Mouse (Mus musculus): ENCODE measurements at regions not wholly inside any gene's neighbourhood (a gene's known extent, or its start where the extent isn't known, plus 50 kb on each side); places are given as distances from the start of the nearest gene placed in this dataset.
A peak's percentile ranks its signal among the peaks of the same experiment; 100 is the strongest.

GRCm38 (mm10) chr1:145620561-145620960, 845.3 kb upstream of the Rgs18 start:
- H3K36me3 ChIP-seq (replicated peaks) = no peaks in the 10 kb centered on the region
- TF ChIP-seq GATA2 (IDR thresholded peaks at IDR 0.05; ENCODE audit: borderline replicate concordance, low read depth, low read length) = no peak
- DNase-seq (ENCODE audit: low spot score) = no peak
- no peak for ATAC-seq (ENCODE audit: extremely low read depth, insufficient number of reproducible peaks, low FRiP score, poor library complexity, severe bottlenecking)
- 0 out of 2 replicates have a peak, but pooled peaks cover 3% of the 10 kb centered on the region for H3K9me3 ChIP-seq (replicated peaks)
- no peaks in the 10 kb centered on the region for H3K27me3 ChIP-seq (ENCODE audit: insufficient read depth, low read length)
- H3K4me3 ChIP-seq (ENCODE audit: low read depth, low read length) = no peak overlapping the region
- H3K4me1 ChIP-seq (ENCODE audit: insufficient read depth, low read depth, low read length) = no peaks in the 10 kb centered on the region

DNA sequence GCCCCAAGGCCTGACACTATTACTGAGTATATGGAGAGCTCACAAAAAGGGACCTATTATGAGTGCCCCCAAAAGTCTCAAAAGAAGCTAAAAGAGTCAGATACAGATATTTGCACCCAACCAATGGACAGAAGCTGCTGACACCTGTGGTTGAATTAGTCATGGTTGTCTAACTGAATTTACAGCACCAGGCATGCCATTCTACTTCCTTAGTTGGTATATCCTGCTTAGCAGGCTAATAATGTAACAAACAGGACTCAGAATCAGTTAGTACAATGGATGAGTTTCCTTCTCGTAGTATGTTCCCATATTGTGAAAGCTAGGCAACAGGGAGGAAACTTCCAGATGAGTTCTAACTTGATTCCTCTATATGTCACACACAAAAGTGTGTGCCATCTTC, 839.1 kb upstream of the Rgs18 start:
- peaks cover 9% of the 10 kb centered on the region; the same call in 1 of the 2 replicates for H3K9me3 ChIP-seq (replicated peaks)
- H3K36me3 ChIP-seq (replicated peaks) = no peaks in the 10 kb centered on the region
- DNase-seq (ENCODE audit: low spot score) (no peak), ATAC-seq (ENCODE audit: extremely low read depth, insufficient number of reproducible peaks, low FRiP score, poor library complexity, severe bottlenecking) (no peak)
- TF ChIP-seq GATA1 (IDR thresholded peaks at IDR 0.05; ENCODE audit: borderline replicate concordance, low read length) (no peak), CTCF (IDR thresholded peaks at IDR 0.05; ENCODE audit: low read depth, low read length) (no peak), GATA2 (IDR thresholded peaks at IDR 0.05; ENCODE audit: borderline replicate concordance, low read depth, low read length) (no peak), TAL1 (conservative IDR thresholded peaks at IDR 0.05; ENCODE audit: low read depth, low read length) (no peak), POLR2AphosphoS5 (IDR thresholded peaks at IDR 0.05; ENCODE audit: insufficient replicate concordance, low read depth, low read length) (no peak)
- H3K27me3 ChIP-seq (ENCODE audit: insufficient read depth, low read length) = no peaks in the 10 kb centered on the region
- H3K4me1 ChIP-seq (ENCODE audit: insufficient read depth, low read depth, low read length) = no peaks in the 10 kb centered on the region
- H3K4me3 ChIP-seq (ENCODE audit: low read depth, low read length) = no peak overlapping the region

- Histone ChIP-seq H3K4me1 (ENCODE audit: insufficient read depth, low read depth, low read length) (no peaks in the 10 kb centered on the region), H3K4me3 (ENCODE audit: low read depth, low read length) (no peak overlapping the region), H3K9me3 (replicated peaks) (no peaks in the 10 kb centered on the region), H3K36me3 (replicated peaks) (no peaks in the 10 kb centered on the region), H3K27me3 (ENCODE audit: insufficient read depth, low read length) (no peaks in the 10 kb centered on the region)
- no peak for ATAC-seq (ENCODE audit: extremely low read depth, insufficient number of reproducible peaks, low FRiP score, poor library complexity, severe bottlenecking)
- DNase-seq (ENCODE audit: low spot score) = no peak
- TF ChIP-seq POLR2AphosphoS5 (IDR thresholded peaks at IDR 0.05; ENCODE audit: insufficient replicate concordance, low read depth, low read length) (no peak), CTCF (IDR thresholded peaks at IDR 0.05; ENCODE audit: low read depth, low read length) (no peak), GATA1 (IDR thresholded peaks at IDR 0.05; ENCODE audit: borderline replicate concordance, low read length) (no peak), TAL1 (conservative IDR thresholded peaks at IDR 0.05; ENCODE audit: low read depth, low read length) (no peak), GATA2 (IDR thresholded peaks at IDR 0.05; ENCODE audit: borderline replicate concordance, low read depth, low read length) (no peak)
These were observed 821.7 kb upstream of the Rgs18 start for GRCm38 (mm10) chr1:145596983-145597382.

DNA sequence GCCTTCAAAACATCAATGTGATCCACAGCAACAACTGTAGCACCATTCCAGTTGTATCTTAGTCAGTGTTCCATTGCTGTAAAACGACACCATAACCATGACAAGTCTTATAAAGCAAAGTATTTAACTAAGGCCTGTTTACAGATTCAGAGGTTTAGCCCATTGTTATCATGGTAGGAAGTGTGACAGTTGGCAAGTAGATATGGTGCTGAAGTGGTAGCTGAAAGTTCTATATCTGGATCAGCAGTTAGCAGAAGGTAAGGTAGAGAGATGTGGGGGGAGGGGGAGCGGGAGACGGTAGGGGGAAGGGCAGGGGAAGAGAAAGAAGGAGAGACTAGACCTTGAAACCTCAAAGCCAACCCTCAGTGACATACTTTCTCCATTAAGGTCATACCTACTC, 804.2 kb upstream of the Rgs18 start:
- Histone ChIP-seq H3K27me3 (ENCODE audit: insufficient read depth, low read length) (no peaks in the 10 kb centered on the region), H3K9me3 (replicated peaks) (no peaks in the 10 kb centered on the region), H3K4me1 (ENCODE audit: insufficient read depth, low read depth, low read length) (no peaks in the 10 kb centered on the region; the same call in 1 of the 2 replicates), H3K4me3 (ENCODE audit: low read depth, low read length) (no peak overlapping the region), H3K36me3 (replicated peaks) (no peaks in the 10 kb centered on the region)
- TF ChIP-seq TAL1 (conservative IDR thresholded peaks at IDR 0.05; ENCODE audit: low read depth, low read length) (no peak), GATA2 (IDR thresholded peaks at IDR 0.05; ENCODE audit: borderline replicate concordance, low read depth, low read length) (no peak)
- ATAC-seq (ENCODE audit: extremely low read depth, insufficient number of reproducible peaks, low FRiP score, poor library complexity, severe bottlenecking) (no peak), DNase-seq (ENCODE audit: low spot score) (no peak)

GRCm38 (mm10) chr1:145570012-145570411, 794.8 kb upstream of the Rgs18 start:
- no peaks in the 10 kb centered on the region for H3K27me3 ChIP-seq (ENCODE audit: insufficient read depth, low read length)
- DNase-seq (ENCODE audit: low spot score) (no peak), ATAC-seq (ENCODE audit: extremely low read depth, insufficient number of reproducible peaks, low FRiP score, poor library complexity, severe bottlenecking) (no peak)
- H3K4me1 ChIP-seq (ENCODE audit: insufficient read depth, low read depth, low read length) = no peaks in the 10 kb centered on the region
- TF ChIP-seq GATA1 (IDR thresholded peaks at IDR 0.05; ENCODE audit: borderline replicate concordance, low read length) (no peak), TAL1 (conservative IDR thresholded peaks at IDR 0.05; ENCODE audit: low read depth, low read length) (no peak), CTCF (IDR thresholded peaks at IDR 0.05; ENCODE audit: low read depth, low read length) (no peak), GATA2 (IDR thresholded peaks at IDR 0.05; ENCODE audit: borderline replicate concordance, low read depth, low read length) (no peak), POLR2AphosphoS5 (IDR thresholded peaks at IDR 0.05; ENCODE audit: insufficient replicate concordance, low read depth, low read length) (no peak)
- no peaks in the 10 kb centered on the region for H3K36me3 ChIP-seq (replicated peaks)
- H3K9me3 ChIP-seq (replicated peaks) = no peaks in the 10 kb centered on the region
- H3K4me3 ChIP-seq (ENCODE audit: low read depth, low read length) = no peak overlapping the region

DNA sequence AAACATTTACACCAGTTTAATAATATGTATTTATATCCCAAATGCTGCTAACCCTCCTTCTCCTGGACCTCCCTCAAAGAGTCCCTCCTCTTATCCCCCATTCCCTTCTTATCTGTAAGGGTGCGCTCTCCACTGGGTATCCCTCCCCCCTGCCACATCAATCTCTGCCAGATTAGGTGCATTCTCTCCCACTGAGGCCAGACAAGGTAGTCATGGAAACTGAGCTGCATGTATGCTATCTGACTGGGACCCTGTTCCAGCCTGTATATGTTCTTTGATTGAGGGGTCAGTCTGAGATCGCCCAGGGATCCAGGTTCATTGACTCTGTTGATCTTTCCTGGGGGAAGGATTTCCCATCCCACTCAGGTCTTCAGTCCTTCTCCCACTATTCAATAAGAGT, 786.1 kb upstream of the Rgs18 start:
- TF ChIP-seq CTCF (IDR thresholded peaks at IDR 0.05; ENCODE audit: low read depth, low read length) = no peak
- no peak for TF ChIP-seq POLR2AphosphoS5 (IDR thresholded peaks at IDR 0.05; ENCODE audit: insufficient replicate concordance, low read depth, low read length)
- TF ChIP-seq TAL1 (conservative IDR thresholded peaks at IDR 0.05; ENCODE audit: low read depth, low read length) = no peak
- TF ChIP-seq GATA2 (IDR thresholded peaks at IDR 0.05; ENCODE audit: borderline replicate concordance, low read depth, low read length) = no peak
- no peak for TF ChIP-seq GATA1 (IDR thresholded peaks at IDR 0.05; ENCODE audit: borderline replicate concordance, low read length)
- Histone ChIP-seq H3K36me3 (replicated peaks) (no peaks in the 10 kb centered on the region), H3K4me3 (ENCODE audit: low read depth, low read length) (no peak overlapping the region), H3K4me1 (ENCODE audit: insufficient read depth, low read depth, low read length) (no peaks in the 10 kb centered on the region), H3K27me3 (ENCODE audit: insufficient read depth, low read length) (no peaks in the 10 kb centered on the region), H3K9me3 (replicated peaks) (no peaks in the 10 kb centered on the region)
- no peak for DNase-seq (ENCODE audit: low spot score)
- ATAC-seq (ENCODE audit: extremely low read depth, insufficient number of reproducible peaks, low FRiP score, poor library complexity, severe bottlenecking) = 0 out of 2 replicates have a peak, but pooled peaks have one; percentile 6
